Mouse (Mus musculus) liver, adult 2 months (tissue): ENCODE measurements around the gene Six1.

Source experiments
- CTCF ChIP-seq: fragments of 200-500 bp; IDR thresholded peaks from 2 replicates; pipeline ENCODE4 v1.5.1; 2011; ENCODE audit warnings: low read depth, low read length, control low read depth
- POLR2A ChIP-seq: fragments of 200-500 bp; IDR thresholded peaks from 2 replicates; pipeline ENCODE4 v1.6.1; 2011; ENCODE audit warnings: low read length, control low read depth; ENCODE audit not compliant: insufficient read depth; ENCODE audit errors: extremely low read depth

DNA sequence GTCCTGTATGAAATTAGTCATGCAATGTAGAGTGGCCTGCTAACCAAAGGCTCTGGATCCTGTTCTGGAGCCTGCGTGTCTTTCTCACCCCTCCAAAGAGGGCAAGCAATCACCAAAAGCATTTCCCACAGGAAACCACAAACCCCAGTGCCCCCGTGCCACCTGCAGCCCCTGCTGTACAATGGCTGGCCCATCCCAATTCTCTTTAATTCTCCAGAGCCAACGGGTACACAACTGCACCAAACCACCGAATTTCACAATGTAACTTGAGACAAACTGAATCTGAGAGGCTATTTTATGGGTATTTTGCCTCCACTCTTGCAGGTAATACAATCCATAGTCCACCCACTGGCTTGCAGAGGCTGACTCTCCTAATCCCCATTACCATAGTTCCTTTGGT lies 22.4 kb downstream of the Six1 start:
- TF ChIP-seq CTCF, result no peak
- no peak for TF ChIP-seq POLR2A
